Mouse (Mus musculus): ENCODE results near the gene Adipor2.

Gene Adipor2

GRCm38 (mm10) chr6:119341409-119341808 is 76.1 kb downstream of the Adipor2 start:
- DNase-seq = no peak

- no peak for DNase-seq
Observed at GRCm38 (mm10) chr6:119338121-119338912, 79.2 kb downstream of the Adipor2 start.

GRCm38 (mm10) chr6:119337287-119337686 is 80.2 kb downstream of the Adipor2 start:
- DNase-seq = no peak

GRCm38 (mm10) chr6:119336124-119336523 is 81.4 kb downstream of the Adipor2 start:
- peak; percentile 82 for DNase-seq

- no peak for DNase-seq
Observed at GRCm38 (mm10) chr6:119333831-119334230, 83.7 kb downstream of the Adipor2 start.

- no peak for DNase-seq
Observed at GRCm38 (mm10) chr6:119333202-119333601, 84.3 kb downstream of the Adipor2 start.

- peak; percentile 61 for DNase-seq
Observed at GRCm38 (mm10) chr6:119332111-119332510, 85.4 kb downstream of the Adipor2 start.

GRCm38 (mm10) chr6:119330506-119330905 is 87.0 kb downstream of the Adipor2 start, which contains the start of gene Lrtm2:
Lrtm2 (minus strand) TSS chr6:119330766.
- DNase-seq = peak; percentile 83

GRCm38 (mm10) chr6:119329936-119330335 is 87.6 kb downstream of the Adipor2 start:
- no peak for DNase-seq

- DNase-seq = no peak
Observed at GRCm38 (mm10) chr6:119329215-119329714, 88.2 kb downstream of the Adipor2 start.

- DNase-seq = no peak
Observed at GRCm38 (mm10) chr6:119328521-119329115, 88.9 kb downstream of the Adipor2 start.

- DNase-seq = no peak
Observed at GRCm38 (mm10) chr6:119326541-119326940, 91.0 kb downstream of the Adipor2 start.

GRCm38 (mm10) chr6:119325978-119326377 is 91.5 kb downstream of the Adipor2 start:
- peak; percentile 37 for DNase-seq

GRCm38 (mm10) chr6:119324776-119325175 is 92.7 kb downstream of the Adipor2 start:
- no peak for DNase-seq

GRCm38 (mm10) chr6:119321752-119322151 is 95.8 kb downstream of the Adipor2 start:
- no peak for DNase-seq

GRCm38 (mm10) chr6:119320481-119320880 is 97.0 kb downstream of the Adipor2 start:
- no peak for DNase-seq

GRCm38 (mm10) chr6:119319358-119319757 is 98.1 kb downstream of the Adipor2 start:
- DNase-seq = no peak

GRCm38 (mm10) chr6:119318732-119319131 is 98.8 kb downstream of the Adipor2 start:
- no peak for DNase-seq

- no peak for DNase-seq
Observed at GRCm38 (mm10) chr6:119314751-119315476, 102.6 kb downstream of the Adipor2 start.

- DNase-seq = no peak
Observed at GRCm38 (mm10) chr6:119313588-119314375, 103.7 kb downstream of the Adipor2 start.

GRCm38 (mm10) chr6:119313096-119313495 is 104.4 kb downstream of the Adipor2 start:
- no peak for DNase-seq

GRCm38 (mm10) chr6:119312381-119312780 is 105.1 kb downstream of the Adipor2 start:
- DNase-seq = no peak

GRCm38 (mm10) chr6:119310176-119310575 is 107.3 kb downstream of the Adipor2 start:
- DNase-seq = no peak

Data from thymus, postnatal 14 days (tissue).